Comparison of ENCODE assay signal across 8 mouse cellular contexts in the genomic region with DNA sequence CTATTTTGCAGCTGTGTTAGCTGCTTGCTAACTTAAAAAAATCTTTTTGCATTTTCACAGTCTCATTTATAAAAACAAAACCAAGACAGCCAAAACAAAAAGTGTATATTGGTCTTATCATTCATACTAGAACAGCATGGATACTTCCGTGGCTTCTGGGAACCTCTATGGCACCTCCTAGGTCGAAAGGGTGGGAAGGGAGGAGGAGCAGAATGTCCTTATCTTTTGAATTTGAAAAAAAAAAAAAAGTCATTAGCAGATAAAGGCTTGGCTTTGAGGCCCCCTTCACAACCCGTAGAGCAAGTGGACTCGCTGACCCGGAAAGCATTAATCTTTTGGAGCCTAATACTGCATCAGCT.
DNase-seq lines count a peak whose midpoint lies in the region; ATAC-seq and TF ChIP-seq lines count a peak whose summit lies in the region.

No protein-coding gene starts in this region.

- no peak for ATAC-seq in kidney, embryonic 16.5 days (ENCODE audit: low FRiP score, low TSS enrichment)
- no peak for ATAC-seq in embryonic facial prominence, embryonic 15.5 days (ENCODE audit: insufficient number of reproducible peaks, low FRiP score, low TSS enrichment, low read depth)
- ATAC-seq in intestine, embryonic 14.5 days (replicated peaks; ENCODE audit: low FRiP score, low TSS enrichment, low read depth) = no peak

- H3K27me3 ChIP-seq in kidney, embryonic 16.5 days (ENCODE audit: insufficient read depth, low read length) = peaks cover 7% of the 10 kb centered on the region; the same call in 1 of the 2 replicates
- H3K27me3 ChIP-seq in embryonic facial prominence, embryonic 15.5 days = peaks cover 14% of the 10 kb centered on the region
- peaks cover 4% of the 10 kb centered on the region; the same call in 1 of the 2 replicates for H3K27me3 ChIP-seq in intestine, embryonic 14.5 days (replicated peaks; ENCODE audit: control insufficient read depth, insufficient read depth, low read length)
- peaks cover 4% of the 10 kb centered on the region for H3K27me3 ChIP-seq in myocyte (ENCODE audit: control insufficient read depth, insufficient read depth, insufficient read length)

- H3K79me2 ChIP-seq in myocyte (ENCODE audit: control insufficient read depth, insufficient read depth) = no peaks in the 10 kb centered on the region

- peak overlapping the region; percentile 45 for H3K4me3 ChIP-seq in kidney, embryonic 16.5 days (ENCODE audit: low read length)
- peak overlapping the region; percentile 33 for H3K4me3 ChIP-seq in embryonic facial prominence, embryonic 15.5 days (replicated peaks)
- H3K4me3 ChIP-seq in intestine, embryonic 14.5 days (ENCODE audit: low read depth, low read length) = peak overlapping the region; percentile 28
- H3K4me3 ChIP-seq in myocyte = no peak overlapping the region

- H3K9ac ChIP-seq in kidney, embryonic 16.5 days (replicated peaks; ENCODE audit: low read length) = no peak overlapping the region
- H3K9ac ChIP-seq in embryonic facial prominence, embryonic 15.5 days = no peak overlapping the region
- H3K9ac ChIP-seq in intestine, embryonic 14.5 days (ENCODE audit: low read length) = no peak overlapping the region

- 0% methylated on average over 5 of the region's 5 CpGs for WGBS in kidney, embryonic 16.5 days
- 4% methylated on average over 5 of the region's 5 CpGs for WGBS in embryonic facial prominence, embryonic 15.5 days
- 1% methylated on average over 5 of the region's 5 CpGs for WGBS in intestine, embryonic 14.5 days

- no peak for TF ChIP-seq POLR2A in myocyte (IDR thresholded peaks at IDR 0.05; ENCODE audit: insufficient read length, low read depth)

- 0 out of 2 replicates have a peak, but pooled peaks cover 6% of the 10 kb centered on the region for H3K4me1 ChIP-seq in kidney, embryonic 16.5 days (ENCODE audit: insufficient read depth, low read length)
- peaks cover 12% of the 10 kb centered on the region for H3K4me1 ChIP-seq in embryonic facial prominence, embryonic 15.5 days
- H3K4me1 ChIP-seq in intestine, embryonic 14.5 days (replicated peaks; ENCODE audit: control insufficient read depth, insufficient read depth, low read length) = no peaks in the 10 kb centered on the region

- no peak overlapping the region for H3ac ChIP-seq in myocyte (ENCODE audit: control insufficient read depth, insufficient read length)

- no peaks in the 10 kb centered on the region for H3K36me3 ChIP-seq in kidney, embryonic 16.5 days (ENCODE audit: insufficient read depth, low read length)
- H3K36me3 ChIP-seq in embryonic facial prominence, embryonic 15.5 days = no peaks in the 10 kb centered on the region
- no peaks in the 10 kb centered on the region for H3K36me3 ChIP-seq in intestine, embryonic 14.5 days (ENCODE audit: control insufficient read depth, insufficient read depth, low read length)
- no peaks in the 10 kb centered on the region for H3K36me3 ChIP-seq in myocyte (ENCODE audit: control insufficient read depth, insufficient read depth)

- peak overlapping the region; percentile 65 for H3K4me2 ChIP-seq in kidney, embryonic 16.5 days (replicated peaks; ENCODE audit: low read depth, low read length)
- H3K4me2 ChIP-seq in embryonic facial prominence, embryonic 15.5 days (replicated peaks) = peak overlapping the region; percentile 63
- peak overlapping the region; percentile 68 for H3K4me2 ChIP-seq in intestine, embryonic 14.5 days (ENCODE audit: low read length)
- H3K4me2 ChIP-seq in myocyte (ENCODE audit: low read depth) = peak overlapping the region; percentile 18

- no peak for DNase-seq in kidney, adult 8-10 months
- DNase-seq in intestine, embryonic 14.5 days (ENCODE audit: low spot score) = no peak
- no peak for DNase-seq in cerebellum, postnatal 25 days
- no peak for DNase-seq in urinary bladder, adult 2 months (ENCODE audit: low spot score)
- DNase-seq in thymus, postnatal 25 days = no peak

- no peak overlapping the region for H3K27ac ChIP-seq in kidney, embryonic 16.5 days (ENCODE audit: low read length)
- no peak overlapping the region for H3K27ac ChIP-seq in embryonic facial prominence, embryonic 15.5 days (replicated peaks)
- H3K27ac ChIP-seq in intestine, embryonic 14.5 days (ENCODE audit: low read depth) = no peak overlapping the region

- no peaks in the 10 kb centered on the region for H3K9me3 ChIP-seq in kidney, embryonic 16.5 days (ENCODE audit: low read length)
- H3K9me3 ChIP-seq in embryonic facial prominence, embryonic 15.5 days (replicated peaks) = no peaks in the 10 kb centered on the region
- H3K9me3 ChIP-seq in intestine, embryonic 14.5 days (ENCODE audit: control insufficient read depth, low read length) = no peaks in the 10 kb centered on the region

TF ChIP-seq in myocyte, 11 proteins besides CTCF, POLR2A, EP300 and RAD21:
- no peak for TF ChIP-seq USF1 (IDR thresholded peaks at IDR 0.05; ENCODE audit: low read depth)
- no peak for TF ChIP-seq TCF3 (IDR thresholded peaks at IDR 0.05; ENCODE audit: insufficient read length, low read depth)
- no peak for TF ChIP-seq MYOG (IDR thresholded peaks at IDR 0.05; ENCODE audit: control insufficient read depth in 1 of 3, insufficient read depth in 1 of 3, insufficient read length in 2 of 3, low read depth in 2 of 3)
- TF ChIP-seq MAX (IDR thresholded peaks at IDR 0.05; ENCODE audit: low read depth) = no peak
- TF ChIP-seq CEBPB (IDR thresholded peaks at IDR 0.05; ENCODE audit: insufficient read depth, poor library complexity, severe bottlenecking) = no peak
- TF ChIP-seq TCF12 (IDR thresholded peaks at IDR 0.05; ENCODE audit: insufficient read depth, poor library complexity, severe bottlenecking) = no peak
- TF ChIP-seq SRF (IDR thresholded peaks at IDR 0.05; ENCODE audit: control insufficient read depth, insufficient read length, low read depth) = no peak
- no peak for TF ChIP-seq E2F4 (IDR thresholded peaks at IDR 0.05; ENCODE audit: insufficient read depth)
- no peak for TF ChIP-seq MYOD1 (IDR thresholded peaks at IDR 0.05; ENCODE audit: control insufficient read depth in 1 of 3, insufficient read length in 2 of 3, low read depth in 2 of 3)
- TF ChIP-seq POLR2AphosphoS2 (IDR thresholded peaks at IDR 0.05; ENCODE audit: insufficient read length, low read depth) = no peak
- TF ChIP-seq REST (IDR thresholded peaks at IDR 0.05; ENCODE audit: insufficient read depth, insufficient read length) = no peak
TF ChIP-seq in myocyte: peak in this region for 0.

Comparison
In these comparisons a context has a peak if more than half of its experiments do, and no peak if none do; other contexts are left out.
1. H3K4me2 ChIP-seq: peak in every context shown above with its lines; median percentile 68 in intestine, embryonic 14.5 days; 65 in kidney, embryonic 16.5 days; 63 in embryonic facial prominence, embryonic 15.5 days; 18 in myocyte.